Mouse (Mus musculus) forebrain, embryonic 10.5 days (tissue): ENCODE measurements around the gene Mdfic. TPM values are rescaled to one million over a fixed set of nuclear protein-coding genes. Genes with fewer than 3 reads are reported as not detected.

Experiments used
- DNase-seq: peaks from one replicate; pipeline ENCODE4 v3.0.0-alpha.2; 2017; ENCODE audit warnings: low spot score; ENCODE audit errors: extremely low spot score
- H3K27ac ChIP-seq: fragments of 300-500 bp; sonication (generic); 2 replicates; pipeline ENCODE4 v1.5.1; 2016; ENCODE audit warnings: mild to moderate bottlenecking
- H3K27me3 ChIP-seq: fragments of 300-500 bp; sonication (generic); 2 replicates; pipeline ENCODE4 v1.6.1; 2016; ENCODE audit warnings: mild to moderate bottlenecking; ENCODE audit not compliant: poor library complexity, severe bottlenecking
- H3K36me3 ChIP-seq: fragments of 300-500 bp; sonication (generic); replicated peaks from 2 replicates; pipeline ENCODE4 v1.6.1; 2016; ENCODE audit warnings: mild to moderate bottlenecking, moderate library complexity
- H3K4me1 ChIP-seq: fragments of 300-500 bp; sonication (generic); 2 replicates; pipeline ENCODE4 v1.6.1; 2016
- H3K4me3 ChIP-seq: fragments of 300-500 bp; sonication (generic); 2 replicates; pipeline ENCODE4 v1.5.1; 2016; ENCODE audit warnings: mild to moderate bottlenecking, moderate library complexity
- H3K9me3 ChIP-seq: fragments of 300-500 bp; sonication (generic); 2 replicates; pipeline ENCODE4 v1.6.1; 2016; ENCODE audit warnings: mild to moderate bottlenecking, moderate library complexity
- whole genome bisulfite sequencing: fragments of 180-500 bp; shearing (Covaris S2); methylation state at CpG from one replicate; pipeline ENCODE4 v1.1.7; 2016; 5-methylcytosine and 5-hydroxymethylcytosine counted together
- polyA plus RNA-seq: library from polyadenylated mRNA; unstranded; fragments of >200 nt; fragmentation: Nextera tagmentation; extraction: Ambion mirVana; gene quantifications from 2 replicates; pipeline ENCODE4 v1.2.1, GENCODE M21; 2016

The Mdfic gene
- polyA plus RNA-seq, 1 experiment from 2014 or later = 3.3 TPM

GRCm38 (mm10) chr6:15780127-15780526 lies 59.7 kb downstream of the Mdfic start:
- no peak for DNase-seq
- H3K27ac ChIP-seq = no peak overlapping the region
- no peaks in the 10 kb centered on the region for H3K4me1 ChIP-seq
- no peaks in the 10 kb centered on the region for H3K9me3 ChIP-seq
- no peaks in the 10 kb centered on the region for H3K27me3 ChIP-seq
- H3K36me3 ChIP-seq = no peaks in the 10 kb centered on the region
- H3K4me3 ChIP-seq = no peak overlapping the region

- Histone ChIP-seq H3K4me1 (no peaks in the 10 kb centered on the region), H3K9me3 (no peaks in the 10 kb centered on the region)
- 93% methylated on average over 2 of the region's 2 CpGs for WGBS
These were observed 60.2 kb downstream of the Mdfic start for GRCm38 (mm10) chr6:15780688-15781087.

DNA sequence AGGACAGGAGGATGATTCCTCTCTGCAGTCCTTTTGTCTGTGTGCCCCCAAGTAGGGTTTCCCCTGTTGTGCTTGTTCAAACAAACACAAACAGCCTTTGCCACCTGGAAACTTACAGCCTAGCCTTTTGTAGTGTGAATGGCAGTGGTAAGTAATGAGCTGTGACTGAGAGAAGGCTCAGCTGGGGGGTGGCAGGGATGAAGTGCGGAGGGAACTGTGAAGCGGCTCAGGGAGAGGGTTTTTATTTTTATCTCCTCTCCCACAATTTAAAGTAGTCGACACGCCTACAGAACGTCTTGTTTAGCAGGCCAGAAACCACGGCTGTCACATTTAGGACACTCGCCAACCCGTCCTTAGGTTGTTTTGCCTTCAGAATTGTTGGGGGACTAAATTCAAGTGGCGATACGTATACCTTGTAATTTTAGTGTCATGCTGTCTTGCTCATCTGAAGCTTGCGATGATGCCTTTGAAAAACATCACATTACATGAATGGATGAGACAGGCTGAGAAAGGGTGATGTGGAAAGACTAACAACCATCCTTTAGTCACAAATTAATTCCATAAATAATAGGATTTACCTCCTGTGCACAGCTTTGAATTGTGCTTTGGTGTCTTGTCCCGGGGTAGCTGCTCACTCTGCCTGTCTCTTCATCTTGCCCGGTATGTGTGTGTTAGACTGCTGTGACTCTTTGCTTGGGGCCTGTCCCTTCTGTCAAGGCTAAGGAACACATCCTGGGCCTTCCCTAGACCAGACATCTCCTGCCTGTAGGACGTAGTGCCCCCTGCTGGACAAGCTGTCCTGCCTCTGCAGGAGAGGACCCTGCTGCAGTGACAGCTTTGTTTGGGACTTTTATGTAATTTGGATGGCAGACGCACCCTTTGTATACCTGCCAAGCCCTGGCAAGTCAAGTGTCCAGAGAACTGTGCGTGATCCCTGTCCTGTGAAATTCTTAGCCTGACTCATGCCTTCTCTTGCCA lies 69.4 kb downstream of the Mdfic start:
- H3K27me3 ChIP-seq = 0 out of 2 replicates have a peak, but pooled peaks cover 3% of the 10 kb centered on the region
- WGBS = 23% methylated on average over 16 of the region's 16 CpGs
- DNase-seq = peak; percentile 51
- no peaks in the 10 kb centered on the region for H3K9me3 ChIP-seq
- 0 out of 2 replicates have a peak overlapping the region, but pooled peaks have one; percentile 11 for H3K27ac ChIP-seq
- peaks cover 28% of the 10 kb centered on the region for H3K4me1 ChIP-seq
- no peak overlapping the region for H3K4me3 ChIP-seq
- no peaks in the 10 kb centered on the region for H3K36me3 ChIP-seq

More at GRCm38 (mm10) chr6:15780688-15781087, 60.2 kb downstream of the Mdfic start:
- Histone ChIP-seq H3K27ac (no peak overlapping the region), H3K27me3 (no peaks in the 10 kb centered on the region), H3K36me3 (no peaks in the 10 kb centered on the region), H3K4me3 (no peak overlapping the region)
- no peak for DNase-seq

GRCm38 (mm10) chr6:15792680-15793601 lies 72.5 kb downstream of the Mdfic start:
- WGBS = 87% methylated on average over 12 of the region's 12 CpGs
- Histone ChIP-seq H3K4me3 (no peak overlapping the region), H3K36me3 (no peaks in the 10 kb centered on the region), H3K27me3 (no peaks in the 10 kb centered on the region), H3K9me3 (no peaks in the 10 kb centered on the region), H3K4me1 (peaks cover 28% of the 10 kb centered on the region), H3K27ac (no peak overlapping the region)
- DNase-seq = no peak

GRCm38 (mm10) chr6:15793602-15794345 lies 73.3 kb downstream of the Mdfic start:
- Histone ChIP-seq H3K27ac (no peak overlapping the region), H3K9me3 (no peaks in the 10 kb centered on the region), H3K36me3 (no peaks in the 10 kb centered on the region), H3K27me3 (no peaks in the 10 kb centered on the region), H3K4me3 (no peak overlapping the region), H3K4me1 (peaks cover 23% of the 10 kb centered on the region)
- 85% methylated on average over 8 of the region's 8 CpGs for WGBS
- DNase-seq = no peak

DNA sequence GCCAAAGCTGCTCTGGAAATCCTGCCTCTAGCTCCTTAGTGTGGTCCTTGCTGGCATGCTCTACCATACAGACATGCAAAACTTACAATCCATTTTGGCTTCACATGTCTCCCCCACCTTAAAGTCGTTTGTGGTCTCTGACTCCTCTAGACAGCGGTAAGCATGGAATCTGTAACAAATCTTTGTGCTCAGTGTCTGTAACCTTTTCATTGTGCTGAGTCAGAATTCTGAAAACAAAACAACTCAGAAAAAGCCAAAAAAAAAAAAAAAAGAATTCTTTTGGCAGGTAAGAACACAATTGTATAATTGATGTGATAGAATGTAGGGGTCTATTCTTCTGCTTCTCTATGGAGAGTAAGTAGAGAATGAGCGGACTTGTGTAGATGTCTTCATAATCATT lies 74.3 kb downstream of the Mdfic start:
- Histone ChIP-seq H3K9me3 (no peaks in the 10 kb centered on the region), H3K4me1 (peaks cover 12% of the 10 kb centered on the region)

GRCm38 (mm10) chr6:15807382-15807781 lies 86.9 kb downstream of the Mdfic start:
- no peak overlapping the region for H3K27ac ChIP-seq
- no peak overlapping the region for H3K4me3 ChIP-seq
- DNase-seq = no peak
- no peaks in the 10 kb centered on the region for H3K9me3 ChIP-seq
- 94% methylated on average over 5 of the region's 5 CpGs for WGBS
- peaks cover 6% of the 10 kb centered on the region; the same call in 1 of the 2 replicates for H3K4me1 ChIP-seq
- no peaks in the 10 kb centered on the region for H3K27me3 ChIP-seq
- no peaks in the 10 kb centered on the region for H3K36me3 ChIP-seq

More for the DNA sequence above, 74.3 kb downstream of the Mdfic start:
- H3K36me3 ChIP-seq = peaks cover 3% of the 10 kb centered on the region
- no peak overlapping the region for H3K27ac ChIP-seq
- H3K27me3 ChIP-seq = no peaks in the 10 kb centered on the region
- 88% methylated on average over 3 of the region's 3 CpGs for WGBS
- no peak for DNase-seq
- no peak overlapping the region for H3K4me3 ChIP-seq

DNA sequence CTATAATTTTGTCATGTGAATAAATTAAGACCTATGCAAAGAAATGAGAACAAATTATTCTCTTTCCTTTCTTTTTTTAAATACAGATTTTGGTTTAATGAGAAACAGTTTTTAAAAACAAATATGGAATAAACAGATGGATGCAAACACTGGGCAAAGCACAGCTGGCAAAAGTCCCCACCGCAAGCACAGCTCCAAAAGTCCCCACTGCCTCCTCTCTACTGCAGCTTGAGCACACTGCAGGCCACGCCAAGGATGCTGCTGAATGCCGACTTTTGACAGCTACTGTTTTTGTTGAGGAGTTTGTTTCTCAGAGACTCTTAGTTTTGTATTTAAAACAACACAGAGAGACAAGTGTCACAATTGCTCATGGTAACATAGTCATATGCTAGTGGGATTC lies 104.8 kb downstream of the Mdfic start:
- Histone ChIP-seq H3K4me3 (no peak overlapping the region), H3K36me3 (no peaks in the 10 kb centered on the region), H3K27me3 (no peaks in the 10 kb centered on the region), H3K4me1 (peaks cover 11% of the 10 kb centered on the region), H3K9me3 (no peaks in the 10 kb centered on the region), H3K27ac (no peak overlapping the region)
- no peak for DNase-seq
- 69% methylated on average over 3 of the region's 3 CpGs for WGBS

- H3K27ac ChIP-seq = no peak overlapping the region
- no peaks in the 10 kb centered on the region for H3K27me3 ChIP-seq
- DNase-seq = no peak
- no peaks in the 10 kb centered on the region for H3K9me3 ChIP-seq
- H3K36me3 ChIP-seq = no peaks in the 10 kb centered on the region
- 50% methylated on average over 2 of the region's 2 CpGs for WGBS
- peaks cover 4% of the 10 kb centered on the region; the same call in 1 of the 2 replicates for H3K4me1 ChIP-seq
- H3K4me3 ChIP-seq = no peak overlapping the region
These were observed 109.4 kb downstream of the Mdfic start for GRCm38 (mm10) chr6:15829812-15830211.

GRCm38 (mm10) chr6:15830651-15831050 lies 110.2 kb downstream of the Mdfic start:
- no peak overlapping the region for H3K4me3 ChIP-seq
- H3K36me3 ChIP-seq = no peaks in the 10 kb centered on the region
- no peaks in the 10 kb centered on the region for H3K27me3 ChIP-seq
- H3K9me3 ChIP-seq = no peaks in the 10 kb centered on the region
- WGBS = 94% methylated on average over 1 of the region's 1 CpGs
- no peak for DNase-seq
- H3K4me1 ChIP-seq = peaks cover 4% of the 10 kb centered on the region; the same call in 1 of the 2 replicates
- no peak overlapping the region for H3K27ac ChIP-seq

- H3K4me1 ChIP-seq = no peaks in the 10 kb centered on the region
- H3K4me3 ChIP-seq = no peak overlapping the region
- no peak overlapping the region for H3K27ac ChIP-seq
- DNase-seq = no peak
- 90% methylated on average over 3 of the region's 3 CpGs for WGBS
- no peaks in the 10 kb centered on the region for H3K9me3 ChIP-seq
- H3K27me3 ChIP-seq = no peaks in the 10 kb centered on the region
- H3K36me3 ChIP-seq = no peaks in the 10 kb centered on the region
These were observed 117.2 kb downstream of the Mdfic start for GRCm38 (mm10) chr6:15837695-15838094.

GRCm38 (mm10) chr6:15839831-15840230 lies 119.4 kb downstream of the Mdfic start:
- no peaks in the 10 kb centered on the region for H3K9me3 ChIP-seq
- no peak overlapping the region for H3K27ac ChIP-seq
- H3K4me1 ChIP-seq = no peaks in the 10 kb centered on the region
- DNase-seq = no peak
- 85% methylated on average over 3 of the region's 3 CpGs for WGBS
- no peaks in the 10 kb centered on the region for H3K36me3 ChIP-seq
- no peaks in the 10 kb centered on the region for H3K27me3 ChIP-seq
- H3K4me3 ChIP-seq = no peak overlapping the region
